ENCODE assay signal across 14 mouse cellular contexts in the genomic region with DNA sequence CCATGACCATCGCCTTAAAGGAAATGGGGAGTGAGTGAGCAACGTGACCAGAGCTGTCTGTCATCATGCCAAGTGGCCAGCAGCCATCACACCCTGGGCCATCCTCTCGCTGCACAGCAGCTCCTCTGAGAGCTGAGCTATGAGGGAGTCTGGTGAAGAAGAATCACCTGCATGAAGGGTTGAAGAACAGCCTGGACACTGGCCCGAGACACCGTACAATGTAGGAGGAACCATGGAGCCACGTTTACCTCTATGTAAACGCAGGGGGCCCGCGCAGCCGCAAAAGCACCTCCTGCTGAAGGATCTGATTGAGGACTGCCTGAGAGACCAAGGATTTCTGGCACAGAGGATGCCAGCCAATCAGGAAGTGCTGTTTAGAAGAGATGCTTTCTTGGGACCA.
DNase-seq lines count a peak whose midpoint lies in the region.
"Had no signal": no experiment of that assay in that cellular context is flagged by ENCODE, and none has a peak within 500 bp of the region (broad histone marks: within the 10 kb centered on the region; RNA-seq: fewer than 3 reads in every experiment).

No protein-coding gene starts in this region.

- DNase-seq in heart, adult 11 months: peak; percentile 75
- no peak for DNase-seq in heart, adult 9 months (ENCODE audit: low spot score in 2 of 2)
- DNase-seq in ES-CJ7 (ENCODE audit: low read depth, low spot score): peak; percentile 44
- DNase-seq in cerebellum, adult 11 months: peak; percentile 61
- peak; percentile 79 to 82 for DNase-seq in cerebellum, postnatal 10 days
- no peak for DNase-seq in gastrocnemius, postnatal 4 days (ENCODE audit: low spot score in 2 of 2)
- DNase-seq in left cerebral cortex, adult 9 months (ENCODE audit: low spot score in 2 of 2): no peak
- DNase-seq in thymus, postnatal 4 days: no peak
- DNase-seq: adrenal gland, postnatal 36 days; embryo, embryonic 11 days; gastrocnemius, postnatal 25 days; heart, postnatal 10 days; liver; thymus, postnatal 25 days had no signal

Comparison
In these comparisons a context has a peak if more than half of its experiments do, and no peak if none do; other contexts are left out.
1. DNase-seq: peak in heart, adult 11 months (single experiment), ES-CJ7 (single experiment), cerebellum, adult 11 months (single experiment) and cerebellum, postnatal 10 days (2 of 2); none in heart, adult 9 months (0 of 2), gastrocnemius, postnatal 4 days (0 of 2), left cerebral cortex, adult 9 months (0 of 2) and thymus, postnatal 4 days (single experiment).